Mouse (Mus musculus) limb, embryonic 11.5 days (tissue): Measurements from ENCODE around the gene Zfp467. TPM values are rescaled to one million over a fixed set of nuclear protein-coding genes. Genes with fewer than 3 reads are reported as not detected.
A peak's percentile ranks its signal among the peaks of the same experiment; 100 is the strongest.

Experiments
- ATAC-seq: fragments of 200-750 bp; cut with Nextera tagmentation; 2 replicates; pipeline ENCODE4 v1.8.0; 2017; ENCODE audit warnings: low read depth; ENCODE audit not compliant: insufficient number of reproducible peaks, low FRiP score, low TSS enrichment
- DNase-seq: peaks from one replicate; pipeline ENCODE4 v3.0.0-alpha.2; 2015; ENCODE audit warnings: low spot score
- H3K27ac ChIP-seq: fragments of 300-500 bp; sonication (generic); replicated peaks from 2 replicates; pipeline ENCODE4 v1.5.1; 2014; ENCODE audit warnings: low read depth, mild to moderate bottlenecking, low read length
- H3K27me3 ChIP-seq: fragments of 300-500 bp; sonication (generic); 2 replicates; pipeline ENCODE4 v1.6.1; 2014; ENCODE audit warnings: mild to moderate bottlenecking, low read length, mixed read lengths; ENCODE audit not compliant: control insufficient read depth, insufficient read depth
- H3K36me3 ChIP-seq: fragments of 300-500 bp; sonication (generic); 2 replicates; pipeline ENCODE4 v1.6.1; 2014; ENCODE audit warnings: mild to moderate bottlenecking, low read length, moderate library complexity, mixed read lengths; ENCODE audit not compliant: control insufficient read depth, insufficient read depth
- H3K4me1 ChIP-seq: fragments of 300-500 bp; sonication (generic); 2 replicates; pipeline ENCODE4 v1.6.1; 2014; ENCODE audit warnings: low read length, mixed read lengths; ENCODE audit not compliant: control insufficient read depth, insufficient read depth
- H3K4me2 ChIP-seq: fragments of 300-500 bp; sonication (generic); 2 replicates; pipeline ENCODE4 v1.6.1; 2014; ENCODE audit warnings: low read depth, mild to moderate bottlenecking, moderate library complexity; ENCODE audit not compliant: severe bottlenecking
- H3K4me3 ChIP-seq: fragments of 300-500 bp; sonication (generic); 2 replicates; pipeline ENCODE4 v1.5.1; 2014; ENCODE audit warnings: low read depth, low read length
- H3K9ac ChIP-seq: fragments of 300-500 bp; sonication (generic); 2 replicates; pipeline ENCODE4 v1.6.1; 2014; ENCODE audit warnings: mild to moderate bottlenecking, low read length
- H3K9me3 ChIP-seq: fragments of 300-500 bp; sonication (generic); 2 replicates; pipeline ENCODE4 v1.6.1; 2016; ENCODE audit warnings: low read length; ENCODE audit not compliant: control insufficient read depth
- WGBS: fragments of 180-500 bp; shearing (Covaris S2); extraction: QIAGEN DNeasy Blood & Tissue Kit; methylation state at CpG from one replicate; pipeline ENCODE4 v1.1.7; 2014; 5-methylcytosine and 5-hydroxymethylcytosine counted together
- polyA plus RNA-seq: library from polyadenylated mRNA; unstranded; fragments of >200 nt; fragmentation: Nextera tagmentation; extraction: Ambion mirVana; gene quantifications from 2 replicates; pipeline ENCODE4 v1.2.1, GENCODE M21; 2014

Zfp467 gene
- polyA plus RNA-seq = 15.6 and 20.9 TPM in 2 replicates

DNA sequence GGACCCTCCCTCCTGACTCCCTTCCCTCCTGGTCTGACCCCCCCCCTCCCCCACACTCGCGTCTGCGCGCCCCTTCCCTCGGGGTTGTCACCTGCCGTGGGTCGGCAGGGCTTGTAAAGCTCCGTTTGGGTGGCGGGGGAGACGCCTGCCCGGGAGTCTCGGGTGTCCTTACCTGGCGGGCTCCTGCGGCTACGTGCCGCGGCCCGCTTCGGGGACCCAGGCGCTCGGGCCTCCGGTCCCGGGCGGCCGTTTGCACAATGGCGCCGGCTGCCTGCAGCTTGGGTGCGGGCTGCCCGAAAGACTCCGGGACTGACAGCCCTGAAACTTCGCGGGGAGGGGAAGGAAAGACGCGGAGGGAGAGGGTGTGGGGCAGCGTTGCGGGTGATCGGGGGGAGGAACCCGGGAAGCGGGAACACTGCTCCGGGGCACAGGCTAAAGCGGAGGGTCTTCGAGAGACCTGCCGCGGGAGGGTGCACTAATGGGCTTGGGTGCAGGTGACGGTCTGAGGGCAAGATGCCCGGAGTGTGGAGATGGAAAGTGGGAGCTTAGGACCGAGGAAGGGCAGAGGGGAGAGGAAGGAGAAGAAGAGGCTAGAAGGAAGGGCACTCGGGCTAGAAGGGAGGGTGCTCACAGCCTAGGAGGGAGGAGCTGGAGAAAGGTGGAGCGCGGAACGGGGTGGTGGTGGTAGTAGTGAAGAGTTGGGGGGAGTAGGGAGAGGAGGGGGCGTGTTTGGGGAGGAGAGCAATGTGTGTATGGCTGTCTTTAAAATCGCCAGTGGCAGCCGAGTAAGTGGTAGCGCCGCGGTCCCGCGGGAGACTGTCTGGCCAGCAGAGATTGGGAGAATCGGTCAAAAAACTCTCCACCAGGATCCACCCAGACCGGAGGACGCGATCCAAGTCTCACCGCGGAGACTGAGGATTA is at the start of gene Zfp467:
Zfp467 (minus strand) TSS at position 645 of the 921 bp plus-strand sequence.
- Histone ChIP-seq H3K36me3 (peaks cover 3% of the 10 kb centered on the region; the same call in 1 of the 2 replicates), H3K9me3 (no peaks in the 10 kb centered on the region), H3K9ac (peak within 1 kb of the TSS; percentile 77), H3K4me2 (peak within 1 kb of the TSS; percentile 84), H3K4me3 (peak within 1 kb of the TSS; percentile 72), H3K4me1 (peaks cover 15% of the 10 kb centered on the region), H3K27ac (peak within 1 kb of the TSS; percentile 92), H3K27me3 (no peaks in the 10 kb centered on the region)
- ATAC-seq (peak; percentile 19; the same call in 1 of the 2 replicates), DNase-seq (peak; percentile 60)
- under 1% methylated on average over 62 of the region's 65 CpGs for WGBS

- ATAC-seq = no peak
- no peaks in the 10 kb centered on the region for H3K27me3 ChIP-seq
- no peak overlapping the region for H3K9ac ChIP-seq
- no peak overlapping the region for H3K27ac ChIP-seq
- no peaks in the 10 kb centered on the region for H3K36me3 ChIP-seq
- no peaks in the 10 kb centered on the region for H3K4me1 ChIP-seq
- DNase-seq = no peak
- H3K4me3 ChIP-seq = no peak overlapping the region
- no peaks in the 10 kb centered on the region for H3K9me3 ChIP-seq
- WGBS = 19% methylated on average over 8 of the region's 8 CpGs
- no peak overlapping the region for H3K4me2 ChIP-seq
Observed at GRCm38 (mm10) chr6:48493136-48493730, 47.6 kb upstream of the Zfp467 start.

DNA sequence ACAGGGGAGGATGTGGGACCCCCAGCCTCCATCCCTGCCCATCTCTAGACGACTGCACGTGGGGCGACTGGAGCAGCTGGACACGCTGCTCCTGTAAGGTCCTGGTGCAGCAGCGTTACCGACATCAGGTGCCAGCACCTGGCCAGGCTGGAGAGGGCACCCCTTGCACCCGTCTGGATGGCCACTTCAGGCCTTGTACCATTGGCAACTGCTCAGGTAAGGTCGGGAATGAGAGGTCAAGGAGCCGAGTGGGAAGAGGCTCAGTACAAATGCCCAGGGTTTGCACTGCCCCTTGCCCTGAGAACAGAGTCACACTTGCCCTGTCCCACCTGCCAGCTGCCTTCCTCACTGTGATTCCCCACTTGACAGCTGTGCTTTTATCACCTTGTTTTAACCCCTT is 45.7 kb upstream of the Zfp467 start:
- Histone ChIP-seq H3K27me3 (no peaks in the 10 kb centered on the region), H3K9ac (no peak overlapping the region), H3K27ac (no peak overlapping the region), H3K4me3 (no peak overlapping the region), H3K9me3 (no peaks in the 10 kb centered on the region), H3K4me1 (peaks cover 5% of the 10 kb centered on the region), H3K4me2 (no peak overlapping the region), H3K36me3 (no peaks in the 10 kb centered on the region)
- ATAC-seq (no peak), DNase-seq (no peak)
- WGBS = 64% methylated on average over 9 of the region's 9 CpGs

- no peaks in the 10 kb centered on the region for H3K9me3 ChIP-seq
- ATAC-seq (no peak), DNase-seq (no peak)
- H3K4me2 ChIP-seq = no peak overlapping the region
- H3K36me3 ChIP-seq = no peaks in the 10 kb centered on the region
- peaks cover 5% of the 10 kb centered on the region for H3K4me1 ChIP-seq
- 90% methylated on average over 3 of the region's 3 CpGs for WGBS
- no peaks in the 10 kb centered on the region for H3K27me3 ChIP-seq
- no peak overlapping the region for H3K4me3 ChIP-seq
- no peak overlapping the region for H3K9ac ChIP-seq
- no peak overlapping the region for H3K27ac ChIP-seq
Observed at GRCm38 (mm10) chr6:48489741-48490140, 44.1 kb upstream of the Zfp467 start.

DNA sequence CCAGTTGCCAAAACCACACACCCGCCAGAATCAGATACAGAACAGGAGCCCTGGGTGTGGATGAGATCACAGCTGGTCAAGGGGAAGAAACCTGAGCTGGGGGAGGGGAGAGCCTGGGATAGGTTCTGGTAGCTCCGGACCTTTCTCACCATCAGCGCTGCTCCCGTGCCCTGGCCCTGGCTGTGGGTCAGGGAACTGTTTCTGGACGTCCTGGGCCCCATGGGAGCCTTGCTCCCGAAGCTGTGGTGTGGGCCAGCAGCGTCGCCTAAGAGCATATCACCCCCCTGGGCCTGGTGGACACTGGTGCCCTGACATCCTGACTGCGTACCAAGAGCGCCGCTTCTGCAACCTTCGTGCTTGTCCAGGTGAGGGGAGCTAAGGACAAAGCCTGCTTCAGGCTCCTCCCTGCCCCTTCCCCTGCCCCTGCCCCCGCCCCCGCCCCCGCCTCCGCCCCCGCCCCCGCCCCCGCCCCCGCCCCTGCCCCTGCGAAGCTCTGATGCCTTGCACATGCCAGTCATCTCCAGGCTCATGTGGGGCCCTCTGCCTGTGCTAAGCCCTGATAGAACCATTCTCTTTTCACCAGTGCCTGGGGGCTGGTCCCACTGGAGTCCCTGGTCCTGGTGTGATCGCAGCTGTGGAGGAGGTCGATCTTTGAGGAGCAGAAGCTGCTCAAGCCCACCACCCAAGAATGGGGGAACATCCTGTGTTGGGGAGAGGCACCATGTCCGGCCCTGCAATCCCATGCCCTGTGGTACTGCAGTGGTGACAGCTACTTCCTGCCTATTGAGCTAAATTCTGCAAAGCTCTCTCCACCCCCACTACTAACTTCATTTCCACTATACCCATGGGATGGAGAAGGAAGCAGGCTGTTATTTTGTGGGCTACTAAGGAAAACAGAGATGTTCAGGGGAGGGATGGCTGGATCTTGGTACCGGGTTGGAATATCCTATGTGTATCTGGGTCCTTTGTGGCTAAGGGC is 42.4 kb upstream of the Zfp467 start:
- H3K9ac ChIP-seq = peak overlapping the region; percentile 47
- H3K4me3 ChIP-seq = peak overlapping the region; percentile 21
- H3K4me2 ChIP-seq = peak overlapping the region; percentile 47
- H3K27ac ChIP-seq = no peak overlapping the region
- peaks cover 5% of the 10 kb centered on the region for H3K4me1 ChIP-seq
- WGBS = 13% methylated on average over 14 of the region's 25 CpGs
- H3K27me3 ChIP-seq = no peaks in the 10 kb centered on the region
- DNase-seq (peak; percentile 66), ATAC-seq (peak; percentile 71)
- no peaks in the 10 kb centered on the region for H3K9me3 ChIP-seq
- H3K36me3 ChIP-seq = no peaks in the 10 kb centered on the region

DNA sequence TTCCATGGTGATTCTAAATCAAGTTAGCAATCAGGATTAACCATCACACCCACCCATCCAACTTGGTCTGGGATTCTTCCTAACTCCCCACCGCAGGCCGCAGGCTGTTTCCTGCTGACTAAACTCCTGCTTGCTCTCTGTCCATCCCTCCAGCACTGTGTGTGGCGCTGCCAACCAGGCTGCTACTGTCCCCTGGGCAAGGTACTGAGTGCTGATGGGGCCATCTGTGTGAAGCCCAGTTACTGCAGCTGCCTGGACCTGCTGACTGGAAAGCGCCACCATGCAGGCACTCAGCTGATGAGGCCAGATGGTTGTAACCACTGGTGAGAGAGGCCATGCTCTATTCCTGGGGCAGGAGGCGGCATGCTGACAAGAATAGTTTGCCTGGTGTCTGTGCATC is 36.9 kb upstream of the Zfp467 start:
- no peak overlapping the region for H3K9ac ChIP-seq
- H3K9me3 ChIP-seq = no peaks in the 10 kb centered on the region
- H3K4me1 ChIP-seq = peaks cover 2% of the 10 kb centered on the region
- DNase-seq (no peak), ATAC-seq (no peak)
- no peaks in the 10 kb centered on the region for H3K27me3 ChIP-seq
- WGBS = 70% methylated on average over 5 of the region's 5 CpGs
- H3K27ac ChIP-seq = no peak overlapping the region
- H3K36me3 ChIP-seq = no peaks in the 10 kb centered on the region
- H3K4me2 ChIP-seq = no peak overlapping the region
- H3K4me3 ChIP-seq = no peak overlapping the region

DNA sequence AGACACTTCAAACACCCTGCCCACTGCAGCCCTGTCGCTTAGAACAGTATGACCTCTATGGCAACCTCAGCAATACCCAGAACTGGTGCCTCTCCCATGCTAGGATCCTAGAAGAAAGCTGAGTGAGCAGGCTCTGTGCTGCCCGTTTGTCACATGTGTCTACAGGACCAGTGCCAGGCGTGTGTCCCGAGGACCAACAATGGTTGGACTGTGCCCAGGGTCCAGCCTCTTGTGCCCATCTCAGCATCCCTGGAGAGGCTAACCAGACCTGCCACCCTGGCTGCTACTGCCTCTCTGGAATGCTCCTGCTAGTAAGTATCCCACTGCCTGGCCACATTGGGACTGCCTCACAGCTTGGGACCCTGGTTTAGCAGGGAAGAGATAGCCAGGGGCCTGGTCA is 32.8 kb upstream of the Zfp467 start:
- DNase-seq (no peak), ATAC-seq (no peak)
- Histone ChIP-seq H3K27ac (no peak overlapping the region), H3K4me3 (no peak overlapping the region), H3K9me3 (no peaks in the 10 kb centered on the region), H3K4me1 (no peaks in the 10 kb centered on the region), H3K36me3 (no peaks in the 10 kb centered on the region), H3K27me3 (no peaks in the 10 kb centered on the region), H3K4me2 (no peak overlapping the region), H3K9ac (no peak overlapping the region)
- 87% methylated on average over 4 of the region's 4 CpGs for WGBS

DNA sequence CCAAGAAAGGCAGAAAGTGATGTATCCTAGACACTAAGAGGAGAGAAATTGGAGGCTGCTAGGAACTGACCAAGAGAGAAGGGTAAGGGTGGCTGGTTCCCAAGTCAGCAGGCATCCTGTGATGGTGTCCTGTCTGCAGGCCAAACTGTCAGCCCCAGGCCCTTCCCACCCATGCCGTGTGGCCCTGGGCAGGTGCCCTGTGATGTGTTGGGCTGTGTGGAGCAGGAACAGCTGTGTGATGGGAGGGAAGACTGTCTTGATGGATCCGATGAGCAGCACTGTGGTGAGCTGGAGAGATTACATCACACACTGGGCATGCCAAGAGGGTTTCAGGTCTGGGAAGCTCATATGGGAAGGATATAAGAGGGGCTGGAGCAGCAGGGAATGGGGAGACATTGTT is 25.1 kb upstream of the Zfp467 start:
- no peaks in the 10 kb centered on the region for H3K4me1 ChIP-seq
- H3K4me3 ChIP-seq = no peak overlapping the region
- H3K36me3 ChIP-seq = no peaks in the 10 kb centered on the region
- no peaks in the 10 kb centered on the region for H3K27me3 ChIP-seq
- 86% methylated on average over 2 of the region's 2 CpGs for WGBS
- DNase-seq (no peak), ATAC-seq (no peak)
- H3K27ac ChIP-seq = no peak overlapping the region
- H3K9ac ChIP-seq = no peak overlapping the region
- no peaks in the 10 kb centered on the region for H3K9me3 ChIP-seq
- no peak overlapping the region for H3K4me2 ChIP-seq
